Mouse (Mus musculus) stomach, embryonic 16.5 days (tissue): ENCODE data around the gene Adat1. TPM values are rescaled to one million over a fixed set of nuclear protein-coding genes. Genes with fewer than 3 reads are reported as not detected.

Experiments
- ATAC-seq: fragments of 200-750 bp; cut with Nextera tagmentation; 2 replicates; pipeline ENCODE4 v1.8.0; 2017; ENCODE audit warnings: moderate number of reproducible peaks, moderate TSS enrichment; ENCODE audit not compliant: insufficient read depth, low FRiP score
- H3K27ac ChIP-seq: fragments of 300-500 bp; sonication (generic); 2 replicates; pipeline ENCODE4 v1.5.1; 2014; ENCODE audit warnings: low read length
- H3K27me3 ChIP-seq: fragments of 300-500 bp; sonication (generic); 2 replicates; pipeline ENCODE4 v1.6.1; 2014; ENCODE audit warnings: low read length, control low read depth, mixed read lengths; ENCODE audit not compliant: control insufficient read depth, insufficient read depth
- H3K36me3 ChIP-seq: fragments of 300-500 bp; sonication (generic); 2 replicates; pipeline ENCODE4 v1.6.1; 2014; ENCODE audit warnings: low read length; ENCODE audit not compliant: control insufficient read depth, insufficient read depth
- H3K4me1 ChIP-seq: fragments of 300-500 bp; sonication (generic); 2 replicates; pipeline ENCODE4 v1.6.1; 2014; ENCODE audit warnings: low read length, control low read depth, mixed read lengths; ENCODE audit not compliant: control insufficient read depth, insufficient read depth
- H3K4me2 ChIP-seq: fragments of 300-500 bp; sonication (generic); 2 replicates; pipeline ENCODE4 v1.6.1; 2014; ENCODE audit warnings: low read depth, low read length, mixed read lengths
- H3K4me3 ChIP-seq: fragments of 300-500 bp; sonication (generic); replicated peaks from 2 replicates; pipeline ENCODE4 v1.5.1; 2014; ENCODE audit warnings: mild to moderate bottlenecking, low read length
- H3K9ac ChIP-seq: fragments of 300-500 bp; sonication (generic); 2 replicates; pipeline ENCODE4 v1.6.1; 2014; ENCODE audit warnings: low read length
- H3K9me3 ChIP-seq: fragments of 300-500 bp; sonication (generic); replicated peaks from 2 replicates; pipeline ENCODE4 v1.6.1; 2016; ENCODE audit warnings: low read length, control low read depth; ENCODE audit not compliant: control insufficient read depth
- WGBS: fragments of 180-500 bp; shearing (Covaris S2); extraction: QIAGEN DNeasy Blood & Tissue Kit; methylation state at CpG from one replicate; pipeline ENCODE4 v1.1.7; 2014; 5-methylcytosine and 5-hydroxymethylcytosine counted together
- polyA plus RNA-seq: library from polyadenylated mRNA; unstranded; fragments of >200 nt; fragmentation: Nextera tagmentation; extraction: Ambion mirVana; gene quantifications from 2 replicates; pipeline ENCODE4 v1.2.1, GENCODE M21; 2015

Adat1 gene
- polyA plus RNA-seq: 7.5 and 8.3 TPM in 2 replicates

- Histone ChIP-seq H3K4me3 (peak within 1 kb of the TSS; percentile 73), H3K9me3 (no peaks in the 10 kb centered on the region), H3K9ac (peak within 1 kb of the TSS; percentile 83), H3K4me1 (peaks cover 7% of the 10 kb centered on the region), H3K4me2 (peak within 1 kb of the TSS; percentile 82), H3K27me3 (no peaks in the 10 kb centered on the region), H3K36me3 (peaks cover 6% of the 10 kb centered on the region; the same call in 1 of the 2 replicates), H3K27ac (no peak within 1 kb of the TSS)
- WGBS: 4% methylated on average over 33 of the region's 33 CpGs
- ATAC-seq: peak; percentile 94
These were observed at the start of gene Adat1 for GRCm38 (mm10) chr8:111992013-111992702. Gene Adat1, minus strand, starts transcription at chr8:111992302.

GRCm38 (mm10) chr8:112037521-112037920 is 45.4 kb upstream of the Adat1 start:
- Histone ChIP-seq H3K4me2 (no peak overlapping the region), H3K36me3 (no peaks in the 10 kb centered on the region), H3K9ac (no peak overlapping the region), H3K27me3 (no peaks in the 10 kb centered on the region), H3K4me3 (no peak overlapping the region), H3K27ac (no peak overlapping the region), H3K9me3 (no peaks in the 10 kb centered on the region), H3K4me1 (no peaks in the 10 kb centered on the region)
- no peak for ATAC-seq
- 78% methylated on average over 18 of the region's 18 CpGs for WGBS

GRCm38 (mm10) chr8:112034603-112035002 is 42.5 kb upstream of the Adat1 start:
- H3K9ac ChIP-seq: no peak overlapping the region
- no peak overlapping the region for H3K4me3 ChIP-seq
- no peaks in the 10 kb centered on the region for H3K9me3 ChIP-seq
- no peak for ATAC-seq
- no peaks in the 10 kb centered on the region for H3K36me3 ChIP-seq
- H3K4me2 ChIP-seq: no peak overlapping the region
- H3K27me3 ChIP-seq: no peaks in the 10 kb centered on the region
- H3K27ac ChIP-seq: no peak overlapping the region
- H3K4me1 ChIP-seq: no peaks in the 10 kb centered on the region
- 12% methylated on average over 8 of the region's 8 CpGs for WGBS

- no peaks in the 10 kb centered on the region for H3K4me1 ChIP-seq
- no peak overlapping the region for H3K27ac ChIP-seq
- ATAC-seq: no peak
- H3K36me3 ChIP-seq: no peaks in the 10 kb centered on the region
- H3K4me2 ChIP-seq: no peak overlapping the region
- no peaks in the 10 kb centered on the region for H3K27me3 ChIP-seq
- H3K9ac ChIP-seq: no peak overlapping the region
- H3K9me3 ChIP-seq: no peaks in the 10 kb centered on the region
- WGBS: 54% methylated on average over 7 of the region's 7 CpGs
- no peak overlapping the region for H3K4me3 ChIP-seq
These were observed 41.0 kb upstream of the Adat1 start for GRCm38 (mm10) chr8:112033071-112033470.

- Histone ChIP-seq H3K27ac (no peak overlapping the region), H3K36me3 (no peaks in the 10 kb centered on the region), H3K4me1 (no peaks in the 10 kb centered on the region), H3K4me2 (no peak overlapping the region), H3K9ac (no peak overlapping the region), H3K27me3 (no peaks in the 10 kb centered on the region), H3K9me3 (no peaks in the 10 kb centered on the region), H3K4me3 (no peak overlapping the region)
- no peak for ATAC-seq
- WGBS: 58% methylated on average over 6 of the region's 6 CpGs
These were observed 38.6 kb upstream of the Adat1 start for GRCm38 (mm10) chr8:112030663-112031062.

- 73% methylated on average over 7 of the region's 7 CpGs for WGBS
- no peaks in the 10 kb centered on the region for H3K27me3 ChIP-seq
- H3K9ac ChIP-seq: no peak overlapping the region
- H3K27ac ChIP-seq: no peak overlapping the region
- ATAC-seq: no peak
- H3K4me1 ChIP-seq: no peaks in the 10 kb centered on the region
- no peak overlapping the region for H3K4me3 ChIP-seq
- H3K36me3 ChIP-seq: no peaks in the 10 kb centered on the region
- no peak overlapping the region for H3K4me2 ChIP-seq
- no peaks in the 10 kb centered on the region for H3K9me3 ChIP-seq
These were observed 37.4 kb upstream of the Adat1 start for GRCm38 (mm10) chr8:112029455-112029854.

- peaks cover 16% of the 10 kb centered on the region for H3K4me1 ChIP-seq
- no peak within 1 kb of the TSS for H3K4me2 ChIP-seq
- no peak within 1 kb of the TSS for H3K9ac ChIP-seq
- WGBS: 95% methylated on average over 11 of the region's 11 CpGs
- no peaks in the 10 kb centered on the region for H3K27me3 ChIP-seq
- no peak within 1 kb of the TSS for H3K27ac ChIP-seq
- H3K4me3 ChIP-seq: no peak within 1 kb of the TSS
- ATAC-seq: no peak
- H3K36me3 ChIP-seq: peaks cover 16% of the 10 kb centered on the region; the same call in 1 of the 2 replicates
- no peaks in the 10 kb centered on the region for H3K9me3 ChIP-seq
These were observed 22.8 kb upstream of the Adat1 start, which contains the start of gene Gm6793 for GRCm38 (mm10) chr8:112014936-112015335. Gene Gm6793, minus strand, starts transcription at chr8:112015036.

- Histone ChIP-seq H3K4me1 (peaks cover 16% of the 10 kb centered on the region), H3K36me3 (no peaks in the 10 kb centered on the region; the same call in 1 of the 2 replicates), H3K9me3 (no peaks in the 10 kb centered on the region), H3K27ac (peak overlapping the region; percentile 68), H3K27me3 (no peaks in the 10 kb centered on the region), H3K4me2 (peak overlapping the region; percentile 69), H3K9ac (peak overlapping the region; percentile 94), H3K4me3 (peak overlapping the region; percentile 98)
- peak; percentile 55 for ATAC-seq
- WGBS: under 1% methylated on average over 39 of the region's 40 CpGs
These were observed 19.7 kb upstream of the Adat1 start for GRCm38 (mm10) chr8:112011816-112012242.

- H3K4me1 ChIP-seq: peaks cover 16% of the 10 kb centered on the region
- H3K27me3 ChIP-seq: no peaks in the 10 kb centered on the region
- peak within 1 kb of the TSS; percentile 92 for H3K4me2 ChIP-seq
- under 1% methylated on average over 61 of the region's 61 CpGs for WGBS
- peak within 1 kb of the TSS; percentile 94 for H3K9ac ChIP-seq
- peak; percentile 94 for ATAC-seq
- peak within 1 kb of the TSS; percentile 98 for H3K4me3 ChIP-seq
- H3K36me3 ChIP-seq: no peaks in the 10 kb centered on the region; the same call in 1 of the 2 replicates
- no peaks in the 10 kb centered on the region for H3K9me3 ChIP-seq
- H3K27ac ChIP-seq: peak within 1 kb of the TSS; percentile 68
These were observed 19.1 kb upstream of the Adat1 start, which contains the start of the genes Kars and Terf2ip for GRCm38 (mm10) chr8:112010997-112011815. Gene Kars, minus strand, starts transcription at chr8:112011323. Gene Terf2ip, plus strand, starts transcription at chr8:112011398.
